Mouse (Mus musculus) urinary bladder, adult 2 months (tissue): ENCODE measurements around the gene Zc3h12a. TPM values are rescaled to one million over a fixed set of nuclear protein-coding genes. Genes with fewer than 3 reads are reported as not detected.

Source experiments
- DNase-seq: peaks from one replicate; pipeline ENCODE4 v3.0.0; 2022; ENCODE audit warnings: low spot score
- polyA plus RNA-seq: library from polyadenylated mRNA; depleted of rRNA; stranded (reverse); fragments of >200 nt; gene quantifications from 2 replicates; pipeline ENCODE4 v1.2.3, GENCODE M21; 2012; rRNA removed

Gene Zc3h12a
- polyA plus RNA-seq, 1 experiment: 12.5 TPM

GRCm38 (mm10) chr4:125115710-125116089 lies 11.9 kb downstream of the Zc3h12a start:
- no peak for DNase-seq

- DNase-seq: no peak
These were observed 12.6 kb downstream of the Zc3h12a start for GRCm38 (mm10) chr4:125115081-125115480.

GRCm38 (mm10) chr4:125114638-125115037 lies 13.0 kb downstream of the Zc3h12a start:
- peak; percentile 76 for DNase-seq

- no peak for DNase-seq
These were observed 22.3 kb downstream of the Zc3h12a start for GRCm38 (mm10) chr4:125105354-125105753.

GRCm38 (mm10) chr4:125101334-125101733 lies 26.3 kb downstream of the Zc3h12a start:
- no peak for DNase-seq

- peak; percentile 63 for DNase-seq
These were observed 28.2 kb downstream of the Zc3h12a start for GRCm38 (mm10) chr4:125099458-125099857.

- DNase-seq: no peak
These were observed 30.2 kb downstream of the Zc3h12a start for GRCm38 (mm10) chr4:125097412-125097811.

- no peak for DNase-seq
These were observed 31.6 kb downstream of the Zc3h12a start for GRCm38 (mm10) chr4:125096066-125096465.

- no peak for DNase-seq
These were observed 34.6 kb downstream of the Zc3h12a start for GRCm38 (mm10) chr4:125093031-125093430.

- DNase-seq: no peak
These were observed 42.2 kb downstream of the Zc3h12a start for GRCm38 (mm10) chr4:125085346-125085841.

- peak; percentile 96 for DNase-seq
These were observed 43.0 kb downstream of the Zc3h12a start, which contains the start of gene Meaf6 for GRCm38 (mm10) chr4:125084403-125085345. Gene Meaf6, plus strand, starts transcription at chr4:125085134.

- no peak for DNase-seq
These were observed 48.9 kb downstream of the Zc3h12a start for GRCm38 (mm10) chr4:125078698-125079097.

- DNase-seq: no peak
These were observed 49.9 kb downstream of the Zc3h12a start for GRCm38 (mm10) chr4:125077700-125078099.

Other genes with a start within 250 kb of the Zc3h12a start
- gene Epha10, start 246.9 kb downstream of the Zc3h12a start, polyA plus RNA-seq: not detected in 2 replicates
- 17.4 and 17.8 TPM in 2 replicates for gene 9930104L06Rik, start 190.8 kb downstream of the Zc3h12a start, polyA plus RNA-seq
- 2.0 and 3.3 TPM in 2 replicates for gene Cdca8, start 188.5 kb downstream of the Zc3h12a start, polyA plus RNA-seq
- 6.3 and 7.5 TPM in 2 replicates for gene Rspo1, start 141.4 kb downstream of the Zc3h12a start, polyA plus RNA-seq
- 58.9 and 59.8 TPM in 2 replicates for gene Gnl2, start 111.3 kb downstream of the Zc3h12a start, polyA plus RNA-seq
- gene Dnali1, start 62.1 kb downstream of the Zc3h12a start, polyA plus RNA-seq: 0.03 and 0.10 TPM in 2 replicates
- gene Snip1, start 61.2 kb downstream of the Zc3h12a start, polyA plus RNA-seq: 13.7 and 14.1 TPM in 2 replicates
- 28.8 and 36.0 TPM in 2 replicates for gene Meaf6, start 42.7 kb downstream of the Zc3h12a start, polyA plus RNA-seq